Mouse (Mus musculus): ENCODE data around the gene Capn11. TPM values are rescaled to one million over a fixed set of nuclear protein-coding genes. Genes with fewer than 3 reads are reported as not detected.

Gene Capn11
- polyA plus RNA-seq, 1 experiment = not detected

Other genes with a start within 250 kb of the Capn11 start
- 15.9 and 16.4 TPM in 2 replicates for gene Cdc5l, start 225.6 kb downstream of the Capn11 start, polyA plus RNA-seq (2012; ENCODE audit: insufficient read depth, insufficient read length, missing spikeins)
- gene Spats1, start 183.9 kb downstream of the Capn11 start, polyA plus RNA-seq (2012; ENCODE audit: insufficient read depth, insufficient read length, missing spikeins) = not detected in 2 replicates
- gene Aars2, start 152.5 kb downstream of the Capn11 start, polyA plus RNA-seq (2012; ENCODE audit: insufficient read depth, insufficient read length, missing spikeins) = 16.0 and 16.1 TPM in 2 replicates
- gene Tcte1, start 135.9 kb downstream of the Capn11 start, polyA plus RNA-seq (2012; ENCODE audit: insufficient read depth, insufficient read length, missing spikeins) = not detected in 2 replicates
- not detected in 2 replicates for gene Tmem151b, start 109.6 kb downstream of the Capn11 start, polyA plus RNA-seq (2012; ENCODE audit: insufficient read depth, insufficient read length, missing spikeins)
- gene Nfkbie, start 103.6 kb downstream of the Capn11 start, polyA plus RNA-seq (2012; ENCODE audit: insufficient read depth, insufficient read length, missing spikeins) = 1.4 and 1.6 TPM in 2 replicates
- 17.0 and 36.4 TPM in 2 replicates for gene Slc35b2, start 95.5 kb downstream of the Capn11 start, polyA plus RNA-seq (2012; ENCODE audit: insufficient read depth, insufficient read length, missing spikeins)
- 869 and 998 TPM in 2 replicates for gene Hsp90ab1, start 86.1 kb downstream of the Capn11 start, polyA plus RNA-seq (2012; ENCODE audit: insufficient read depth, insufficient read length, missing spikeins)
- 32.8 and 56.5 TPM in 2 replicates for gene Slc29a1, start 59.7 kb downstream of the Capn11 start, polyA plus RNA-seq (2012; ENCODE audit: insufficient read depth, insufficient read length, missing spikeins)
- not detected in 2 replicates for gene Mymx, start 57.2 kb downstream of the Capn11 start, polyA plus RNA-seq (2012; ENCODE audit: insufficient read depth, insufficient read length, missing spikeins)
- gene Mrpl14, start 27.0 kb upstream of the Capn11 start, polyA plus RNA-seq (2012; ENCODE audit: insufficient read depth, insufficient read length, missing spikeins) = 138 and 175 TPM in 2 replicates
- gene Tmem63b, start 27.6 kb upstream of the Capn11 start, polyA plus RNA-seq (2012; ENCODE audit: insufficient read depth, insufficient read length, missing spikeins) = 14.2 and 24.2 TPM in 2 replicates
- gene 1600014C23Rik, start 74.5 kb upstream of the Capn11 start, polyA plus RNA-seq (2012; ENCODE audit: insufficient read depth, insufficient read length, missing spikeins) = not detected in 2 replicates